Mouse (Mus musculus) embryonic fibroblast, embryonic 13.5 days (primary cell): ENCODE measurements around the gene Trappc3l.

Experiments
- CTCF ChIP-seq: IDR thresholded peaks from 2 replicates; pipeline ENCODE4 v1.5.1; 2011; ENCODE audit warnings: mild to moderate bottlenecking, control low read depth, low read length, moderate library complexity, borderline replicate concordance; ENCODE audit not compliant: insufficient read depth
- POLR2A ChIP-seq: IDR thresholded peaks from 2 replicates; pipeline ENCODE4 v1.6.1; 2011; ENCODE audit warnings: low read depth, mild to moderate bottlenecking, control low read depth, low read length, moderate library complexity

- TF ChIP-seq CTCF (peak; percentile 85), POLR2A (no peak)
Measured at GRCm38 (mm10) chr10:34033630-34034305, 3.6 kb upstream of the Trappc3l start.
